Mouse (Mus musculus): ENCODE measurements around the gene Zscan12. TPM values are rescaled to one million over a fixed set of nuclear protein-coding genes. Genes with fewer than 3 reads are reported as not detected.

Gene Zscan12
- polyA plus RNA-seq (2021; fragmentation: Nextera tagmentation), result 5.1 and 5.6 TPM in 2 replicates
- long read RNA-seq, experiment 1, full-length matches to known transcripts, result 16 of 23 reads
- long read RNA-seq, experiment 1, partial matches to known transcripts, result 1 of 23 reads
- long read RNA-seq, experiment 1, other reads (novel, unspliced or antisense), result 6 of 23 reads
- long read RNA-seq, experiment 2, full-length matches to known transcripts, result 39 of 55 reads
- long read RNA-seq, experiment 2, partial matches to known transcripts, result 3 of 55 reads
- long read RNA-seq, experiment 2, other reads (novel, unspliced or antisense), result 13 of 55 reads

DNA sequence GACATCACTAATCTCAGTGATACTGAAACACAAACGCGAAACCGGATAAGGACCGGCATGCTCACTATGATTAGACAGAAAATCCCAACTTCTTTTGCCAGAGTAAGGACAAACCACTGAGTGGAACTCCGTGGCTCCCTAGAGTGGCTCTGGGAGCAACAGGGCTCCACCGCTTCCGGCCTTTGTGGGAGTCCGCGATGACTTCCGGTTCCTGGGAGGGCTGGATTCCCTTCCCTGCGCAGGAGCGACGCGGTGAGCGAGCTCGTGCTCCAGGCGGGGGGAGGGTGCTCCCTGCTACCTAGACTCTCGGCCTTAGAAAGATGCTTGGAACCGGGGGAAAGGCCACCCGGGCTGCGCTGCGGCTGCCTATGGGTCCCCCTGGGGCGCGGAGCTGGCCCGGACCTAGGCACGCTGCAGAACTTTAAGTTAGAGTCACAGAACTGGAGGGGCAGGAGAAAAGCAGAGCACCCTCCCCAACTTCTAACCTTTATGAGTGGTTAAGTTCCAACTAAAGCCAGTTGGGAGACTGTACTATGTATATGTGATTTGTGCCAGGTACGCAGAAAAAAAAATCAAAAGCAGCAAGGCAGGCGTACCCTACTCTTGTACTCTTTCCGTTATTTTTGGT, at the start of gene Zscan12:
Gene Zscan12 (plus strand): TSS at position 200 of the 628 bp plus-strand sequence.

DNA sequence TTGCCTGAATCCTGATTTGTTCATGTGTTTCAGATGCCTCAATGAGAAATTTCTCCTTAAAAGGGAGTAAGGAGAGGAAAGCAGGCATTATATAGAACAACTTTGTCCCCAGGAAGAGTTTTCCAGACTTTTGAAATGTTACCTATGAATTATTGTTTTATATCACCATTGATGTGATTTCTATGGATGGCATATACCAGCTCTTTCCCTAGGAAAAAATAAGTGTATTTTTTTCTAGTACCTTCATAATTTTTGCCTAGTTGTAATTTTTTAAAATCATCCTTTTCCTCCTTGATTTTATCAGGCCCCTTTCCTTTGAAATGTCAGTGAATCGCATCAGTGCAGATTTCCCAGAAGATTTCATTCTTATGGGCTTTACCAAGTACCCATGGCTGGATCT, 16.0 kb upstream of the Zscan12 start, which contains the start of gene Olfr1367:
Gene Olfr1367 (plus strand): TSS at position 301 of the 400 bp plus-strand sequence.

DNA sequence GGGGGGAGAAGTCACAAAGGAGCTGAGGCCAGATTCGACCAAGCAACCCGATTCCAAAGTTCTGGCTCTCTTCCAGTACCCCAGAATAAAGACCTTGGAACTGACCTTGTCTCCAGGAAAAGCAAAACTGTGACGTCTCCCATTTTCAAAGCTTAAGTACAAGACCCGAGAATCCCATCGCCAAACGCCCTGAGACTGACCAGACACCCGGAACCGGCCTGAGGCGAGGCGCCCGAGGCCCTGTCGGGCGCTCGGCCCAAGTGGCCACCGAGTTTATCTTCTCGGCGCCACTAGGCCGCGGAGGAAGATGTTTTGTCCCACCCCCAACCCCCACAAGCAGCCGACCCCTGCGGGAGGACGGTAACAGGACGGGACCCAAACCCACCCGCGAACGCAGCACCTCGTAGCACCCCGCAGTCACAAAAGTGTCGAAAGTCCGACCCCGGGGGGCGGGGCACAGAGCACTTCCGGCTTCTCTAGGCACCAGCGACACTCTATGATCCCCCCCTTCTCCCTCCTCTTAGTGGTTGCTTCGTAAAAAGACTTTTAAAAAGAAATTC, 39.7 kb downstream of the Zscan12 start, which contains the start of gene Zkscan3:
Gene Zkscan3 (minus strand): TSS at position 469 of the 560 bp plus-strand sequence.

Small RNAs within 50 kb of the gene (microRNA-seq; reads per million reads assigned to microRNA genes)
- not detected for gene Mir6942

Other genes with a start within 250 kb of the Zscan12 start
- gene Olfr263, start 233.2 kb upstream of the Zscan12 start, polyA plus RNA-seq (2021; fragmentation: Nextera tagmentation), result not detected in 2 replicates
- not detected in 2 replicates for gene Olfr1368, start 217.0 kb upstream of the Zscan12 start, polyA plus RNA-seq (2021; fragmentation: Nextera tagmentation)
- gene Trim27, start 183.4 kb upstream of the Zscan12 start, polyA plus RNA-seq (2021; fragmentation: Nextera tagmentation), result 36.6 and 42.5 TPM in 2 replicates
- gene Gpx5, start 70.1 kb upstream of the Zscan12 start, polyA plus RNA-seq (2021; fragmentation: Nextera tagmentation), result not detected in 2 replicates
- gene Gpx6, start 50.7 kb upstream of the Zscan12 start, polyA plus RNA-seq (2021; fragmentation: Nextera tagmentation), result not detected in 2 replicates
- gene Olfr1367, start 15.9 kb upstream of the Zscan12 start, polyA plus RNA-seq (2021; fragmentation: Nextera tagmentation), result not detected in 2 replicates
- 11.7 and 13.0 TPM in 2 replicates for gene Zkscan3, start 39.9 kb downstream of the Zscan12 start, polyA plus RNA-seq (2021; fragmentation: Nextera tagmentation)
- 0.99 and 1.1 TPM in 2 replicates for gene Pgbd1, start 78.2 kb downstream of the Zscan12 start, polyA plus RNA-seq (2021; fragmentation: Nextera tagmentation)
- gene Zscan26, start 90.9 kb downstream of the Zscan12 start, polyA plus RNA-seq (2021; fragmentation: Nextera tagmentation), result 39.6 and 60.7 TPM in 2 replicates
- 1.4 and 1.6 TPM in 2 replicates for gene Nkapl, start 105.7 kb downstream of the Zscan12 start, polyA plus RNA-seq (2021; fragmentation: Nextera tagmentation)
- 3.1 and 3.3 TPM in 2 replicates for gene Zkscan4, start 116.1 kb downstream of the Zscan12 start, polyA plus RNA-seq (2021; fragmentation: Nextera tagmentation)
- 1.8 TPM in 1 of 2 replicates, not detected in the other for gene Gm10065, start 116.6 kb downstream of the Zscan12 start, polyA plus RNA-seq (2021; fragmentation: Nextera tagmentation)
- gene AK157302, start 132.4 kb downstream of the Zscan12 start, polyA plus RNA-seq (2021; fragmentation: Nextera tagmentation), result 1.8 and 2.1 TPM in 2 replicates
- 13.0 and 13.4 TPM in 2 replicates for gene Gm11273, start 138.6 kb downstream of the Zscan12 start, polyA plus RNA-seq (2021; fragmentation: Nextera tagmentation)
- gene Zkscan8, start 168.3 kb downstream of the Zscan12 start, polyA plus RNA-seq (2021; fragmentation: Nextera tagmentation), result 1.6 and 2.7 TPM in 2 replicates
- gene Olfr1366, start 180.0 kb downstream of the Zscan12 start, polyA plus RNA-seq (2021; fragmentation: Nextera tagmentation), result 0.10 TPM in 1 of 2 replicates, not detected in the other
- gene Olfr1535, start 197.1 kb downstream of the Zscan12 start, polyA plus RNA-seq (2021; fragmentation: Nextera tagmentation), result 0.06 TPM in 1 of 2 replicates, not detected in the other
- not detected in 2 replicates for gene Olfr1364, start 218.9 kb downstream of the Zscan12 start, polyA plus RNA-seq (2021; fragmentation: Nextera tagmentation)